Mouse (Mus musculus): ENCODE results near the gene Fancc. TPM values are rescaled to one million over a fixed set of nuclear protein-coding genes. Genes with fewer than 3 reads are reported as not detected.
A peak's percentile ranks its signal among the peaks of the same experiment; 100 is the strongest.
"Not testable (repeated sequence)": the region's sequence is repeated elsewhere in the genome, so short reads cannot be mapped to it uniquely, and the experiment has no call there.

Gene Fancc
- total RNA-seq, 2 experiments from 2014 or later: 5.2 to 7.0 TPM

DNA sequence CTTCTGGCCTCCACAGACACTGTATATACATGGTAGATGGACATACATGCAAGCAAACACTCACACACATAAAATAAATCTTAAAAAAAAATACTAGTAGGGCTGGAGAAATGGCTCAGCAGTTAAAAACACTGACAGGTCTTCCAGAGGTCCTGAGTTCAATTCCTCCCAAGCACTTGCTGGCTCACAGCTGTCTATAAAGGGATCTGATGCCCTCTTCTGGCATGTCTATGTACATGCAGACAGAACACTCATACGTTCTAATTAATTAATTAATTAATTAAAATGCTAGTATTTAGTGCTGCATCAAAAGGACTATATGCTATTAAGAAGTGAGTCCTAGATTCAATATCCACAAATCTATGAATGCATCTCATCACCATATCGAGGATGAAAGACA lies 78.9 kb downstream of the Fancc start:
- no peak for DNase-seq

DNA sequence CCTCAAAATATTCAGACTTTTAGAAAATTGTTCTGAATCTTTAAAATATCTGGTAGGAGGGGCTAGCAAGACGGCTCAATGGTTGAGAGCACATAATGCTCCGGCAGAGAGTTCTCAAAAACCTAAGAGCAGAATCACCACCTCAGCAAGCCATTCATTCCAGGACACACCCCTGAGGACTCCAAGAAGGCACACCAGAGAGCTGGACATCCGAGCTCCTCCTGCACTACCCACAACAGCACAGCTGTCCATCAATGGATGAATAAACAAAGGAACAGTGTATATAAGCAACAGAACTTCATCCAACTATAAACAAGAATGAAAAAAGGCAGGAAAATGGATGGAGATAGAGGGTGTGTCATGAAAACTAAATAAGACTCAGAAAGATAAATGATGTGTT lies 80.3 kb downstream of the Fancc start:
- DNase-seq: no peak

DNA sequence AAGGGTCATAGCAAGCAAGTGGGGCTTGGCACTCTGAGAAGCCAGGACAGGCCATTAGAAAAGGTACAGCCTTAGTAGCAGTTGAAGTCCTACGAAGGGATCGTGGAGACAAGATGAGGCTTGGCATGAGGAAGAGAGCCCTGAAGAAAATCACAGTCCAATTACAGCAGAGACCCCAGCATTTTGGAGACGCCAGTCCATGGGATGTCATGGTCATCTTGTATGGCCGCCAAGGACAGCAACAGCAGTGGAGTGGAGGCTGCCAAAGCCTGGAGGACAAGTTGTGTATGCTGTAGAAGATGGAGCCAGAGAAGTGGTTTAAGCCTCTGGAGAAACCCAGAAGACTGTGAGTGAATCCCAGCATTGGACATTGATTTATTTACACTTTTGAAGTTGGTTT lies 84.4 kb downstream of the Fancc start:
- no peak for DNase-seq

DNA sequence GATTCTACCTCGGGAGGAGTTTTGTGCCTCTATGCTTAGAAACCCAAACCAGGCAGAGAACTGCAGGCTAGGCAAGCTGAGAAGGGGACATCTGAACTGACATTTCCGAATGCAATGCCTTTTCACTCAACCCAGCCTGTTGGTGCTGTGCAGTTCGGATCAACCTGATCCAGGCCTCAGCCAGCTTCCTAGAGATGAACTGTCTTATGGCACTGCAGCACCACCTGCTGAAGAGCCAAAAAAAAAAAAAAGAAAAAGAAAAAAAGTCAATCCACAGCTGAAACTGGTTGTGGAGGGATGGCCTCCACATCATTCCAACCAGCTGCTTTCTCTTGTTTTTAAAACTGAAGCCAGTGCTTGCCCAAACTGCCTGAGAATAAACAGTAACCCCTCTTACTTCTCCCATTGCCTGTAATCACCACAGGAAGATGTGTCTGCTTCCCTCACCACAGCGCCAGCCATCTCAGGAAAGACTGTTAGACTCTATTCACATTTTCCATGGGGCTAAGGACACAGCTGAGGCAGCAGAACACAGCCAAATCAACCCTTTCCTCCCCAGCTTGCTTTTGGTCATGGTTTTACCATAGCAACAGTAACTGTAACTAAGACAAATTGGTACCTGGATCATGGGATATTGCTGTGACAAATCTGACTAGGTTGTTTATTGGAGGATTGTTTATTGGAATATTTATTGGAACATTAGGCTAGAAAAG lies 85.6 kb downstream of the Fancc start:
- DNase-seq: no peak

DNA sequence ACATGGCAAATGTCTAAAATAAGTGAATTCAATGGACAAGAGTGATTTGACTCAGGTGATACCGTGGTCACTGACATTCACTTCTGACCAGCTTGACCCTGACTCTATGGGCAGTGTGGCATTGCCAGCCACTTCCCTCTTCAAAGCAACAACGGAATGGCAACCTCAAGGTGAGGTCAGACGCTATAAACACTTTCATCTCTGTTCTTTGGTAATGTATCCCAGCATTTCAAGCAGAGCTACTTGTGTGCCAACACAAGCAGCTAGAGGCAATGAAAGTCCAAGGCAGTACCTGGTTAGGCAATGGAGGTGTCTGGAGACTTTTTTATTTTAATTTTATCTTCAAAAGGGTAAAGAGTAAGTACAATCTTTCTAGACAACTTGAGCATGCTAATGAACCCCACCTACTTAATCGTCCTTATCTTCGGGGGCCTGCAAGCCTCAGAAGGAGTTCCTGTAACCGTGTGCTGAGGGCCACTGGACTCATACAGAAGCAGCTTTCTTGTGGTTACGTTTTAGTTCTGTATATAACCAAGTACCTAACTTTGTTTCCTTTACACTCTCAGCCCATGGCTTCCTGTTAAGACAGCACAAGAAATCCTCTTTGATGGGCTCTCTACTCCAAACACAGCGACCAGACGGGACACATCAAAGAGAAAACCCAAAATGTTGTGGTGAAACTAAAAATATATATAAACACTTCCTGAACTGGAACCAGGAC lies 86.3 kb downstream of the Fancc start:
- no peak for DNase-seq

DNA sequence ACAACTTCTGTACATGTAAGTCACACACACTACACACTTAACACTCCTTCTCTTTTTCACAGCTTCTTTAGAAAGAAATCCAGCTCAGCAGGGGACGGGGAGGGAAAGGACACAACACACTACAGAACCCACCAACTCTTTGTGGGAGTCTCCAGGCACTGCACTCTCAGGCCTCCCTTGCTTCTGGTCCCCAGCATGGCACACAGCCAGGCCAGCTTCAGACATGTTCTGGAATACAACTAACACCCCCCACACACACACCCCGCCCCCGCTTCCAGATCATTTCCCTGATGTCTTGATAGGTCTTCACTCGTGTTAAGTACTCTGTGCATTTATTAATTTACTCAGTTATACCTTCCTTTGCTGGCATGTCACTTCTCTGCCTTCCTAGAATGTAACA lies 91.9 kb downstream of the Fancc start:
- DNase-seq: peak; percentile 12

DNA sequence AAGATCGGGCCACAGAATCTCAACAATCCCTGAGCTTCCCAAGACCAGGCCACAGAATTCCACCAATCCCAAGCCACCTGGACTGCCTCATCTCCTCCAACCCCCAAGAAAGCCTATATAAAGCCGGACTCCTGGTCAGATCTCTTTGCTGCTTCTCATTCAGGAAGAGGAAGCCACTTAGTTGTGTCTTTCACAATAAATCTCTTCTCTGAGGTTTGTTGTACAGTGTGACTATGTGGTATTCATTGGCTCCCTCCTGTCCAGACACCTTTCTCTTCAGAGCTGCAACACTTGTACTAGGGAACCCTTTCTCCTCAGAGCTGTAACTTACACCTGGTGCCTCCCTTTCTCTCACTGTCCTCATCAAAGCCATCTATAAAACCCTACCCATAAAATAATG lies 92.4 kb downstream of the Fancc start:
- no peak for DNase-seq

DNA sequence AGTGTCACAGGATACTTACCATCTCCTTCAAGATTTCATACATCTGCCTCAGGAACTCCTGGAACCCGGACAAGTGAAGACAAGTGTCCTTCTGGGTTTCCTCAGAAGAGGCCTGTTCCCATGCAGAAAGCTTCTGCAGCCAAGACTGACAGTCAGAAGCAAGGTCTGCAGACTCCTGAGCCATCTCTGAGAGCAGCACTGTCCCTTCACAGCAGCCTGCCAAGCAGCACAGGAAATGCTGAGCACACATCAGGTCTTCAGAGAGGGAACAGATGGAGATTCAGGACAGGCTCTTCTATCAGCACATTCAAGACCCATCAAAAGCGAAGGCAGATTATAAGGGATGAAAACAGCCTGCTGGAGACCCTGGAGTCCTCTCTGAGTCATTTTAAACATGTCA lies 94.3 kb downstream of the Fancc start:
- DNase-seq: no peak

DNA sequence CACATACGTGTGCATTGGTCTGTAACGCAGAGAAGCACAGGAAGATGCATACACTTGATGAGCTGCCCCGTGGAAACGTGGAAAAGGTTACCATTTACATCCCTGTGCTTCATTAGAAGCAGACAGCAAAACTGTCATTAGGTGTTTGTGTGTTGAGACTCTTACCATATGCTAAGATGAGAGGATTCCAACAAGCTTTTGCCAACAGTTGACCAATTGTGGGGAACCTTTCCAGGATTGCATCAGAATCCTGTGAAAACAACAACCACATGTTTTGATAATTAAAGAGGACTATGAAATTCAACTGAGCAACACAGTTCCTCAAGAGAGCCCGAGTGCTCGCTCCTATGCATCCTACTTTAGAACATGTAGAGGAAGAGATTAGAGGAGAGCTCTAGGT lies 97.0 kb downstream of the Fancc start:
- no peak for DNase-seq

DNA sequence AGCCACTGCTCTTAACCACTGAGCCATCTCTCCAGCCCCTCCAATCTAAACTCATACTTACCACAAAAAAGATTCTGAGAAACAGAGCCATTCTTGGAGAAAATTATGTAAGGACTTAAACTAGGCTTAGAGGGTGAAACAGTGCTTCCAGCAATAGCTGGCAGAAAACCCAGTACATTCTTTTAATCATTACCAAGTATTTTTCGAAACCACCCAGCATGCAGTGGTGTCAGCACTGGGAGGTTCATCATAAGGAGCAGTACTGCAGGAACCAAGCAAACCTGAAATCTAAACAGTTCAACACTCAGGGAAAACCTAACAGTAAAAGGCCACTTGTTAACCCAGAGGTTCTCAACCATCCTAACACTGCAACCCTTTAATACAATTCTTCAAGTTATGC lies 99.7 kb downstream of the Fancc start:
- no peak for DNase-seq

DNA sequence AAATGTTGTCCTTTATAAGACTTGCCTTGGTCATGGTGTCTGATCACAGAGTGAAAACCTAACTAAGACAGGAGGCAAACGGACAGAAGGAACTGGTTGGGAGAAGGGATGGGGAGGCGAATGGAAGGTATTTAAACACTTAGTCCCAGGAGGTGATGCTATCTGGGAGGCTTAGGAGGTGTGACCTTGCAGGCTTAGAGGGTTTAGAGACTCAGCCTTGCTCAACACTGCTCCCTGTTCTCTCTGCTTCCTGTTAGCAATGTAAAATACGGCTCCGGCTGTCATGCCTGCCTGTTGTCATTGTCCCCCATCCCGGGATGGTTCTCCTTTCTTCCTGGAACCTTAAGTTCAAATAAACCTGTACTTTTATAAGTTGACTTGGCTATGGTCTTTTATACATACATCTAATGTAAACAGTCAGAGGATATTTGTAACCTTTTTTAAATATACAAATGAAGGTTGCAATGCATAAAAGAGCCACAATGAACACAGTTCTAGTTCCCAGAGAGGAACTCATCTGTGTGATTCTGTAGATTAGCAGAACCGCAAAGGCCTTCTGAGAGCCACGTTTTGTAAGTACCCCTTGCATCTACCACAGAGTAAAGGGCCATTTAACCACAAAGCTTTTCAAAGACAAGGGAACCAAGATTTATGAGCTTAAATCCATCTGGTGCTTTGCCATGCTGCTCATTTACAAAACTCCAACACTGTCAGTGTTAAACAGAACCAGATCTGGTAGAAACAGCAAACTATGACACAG lies 102.6 kb downstream of the Fancc start:
- no peak for DNase-seq

DNA sequence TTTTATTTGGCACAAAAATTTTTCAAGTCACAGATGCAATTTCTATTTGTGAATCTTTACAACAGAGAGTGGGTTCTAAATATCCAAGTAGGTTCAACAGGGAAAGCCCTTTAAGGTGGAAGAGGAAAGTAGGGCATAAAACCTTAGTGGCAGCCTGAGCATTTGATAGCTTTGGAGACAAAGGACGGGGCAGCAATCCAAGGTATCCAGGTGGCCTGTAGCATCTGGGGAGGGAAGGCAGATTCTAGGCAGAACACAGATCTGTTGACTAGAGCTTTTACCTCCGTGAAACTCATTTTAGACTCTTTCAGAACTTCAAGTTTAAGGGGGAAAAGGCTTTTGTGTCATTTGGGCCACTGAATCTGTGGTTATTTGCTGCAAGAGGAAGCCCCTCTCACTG lies 111.8 kb downstream of the Fancc start:
- no peak for DNase-seq

DNA sequence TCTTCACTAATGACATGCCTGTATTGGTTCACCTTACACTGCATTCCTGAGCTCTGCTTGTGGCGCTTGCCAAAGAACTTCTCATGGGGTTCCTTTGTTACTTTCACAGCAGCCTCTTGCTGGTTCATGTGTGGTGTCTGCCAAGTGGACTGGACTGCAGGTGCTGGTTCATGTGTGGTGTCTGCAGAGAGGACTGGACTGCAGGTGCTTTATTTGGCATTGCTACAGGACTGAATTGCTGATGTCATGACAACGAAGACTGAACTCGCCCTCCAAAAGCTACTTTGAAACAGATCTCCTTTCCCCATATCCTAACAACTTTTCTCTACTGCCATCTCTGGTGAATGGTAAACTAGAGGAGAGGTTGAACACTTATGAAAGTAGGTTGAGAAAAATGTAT lies 112.3 kb downstream of the Fancc start:
- DNase-seq: no peak

DNA sequence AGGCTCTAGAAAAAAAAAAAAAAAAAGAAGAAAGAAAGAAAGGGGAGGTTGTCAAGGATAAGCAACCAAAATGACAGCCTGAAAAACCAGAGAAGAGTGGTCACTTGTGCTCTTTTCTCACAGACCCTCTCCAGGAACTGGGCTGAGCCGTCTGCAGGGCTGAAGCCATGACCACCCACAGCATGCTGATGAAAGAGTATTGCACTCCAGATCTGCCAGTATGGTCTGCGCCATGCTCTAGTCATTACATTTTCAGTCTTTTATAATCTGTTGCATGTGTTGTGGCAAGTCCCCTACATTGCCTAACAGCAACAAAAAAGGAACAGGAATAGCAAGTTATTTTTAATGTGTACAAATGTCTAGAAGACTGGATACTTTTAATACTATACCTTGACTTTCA lies 114.9 kb downstream of the Fancc start:
- DNase-seq: no peak

DNA sequence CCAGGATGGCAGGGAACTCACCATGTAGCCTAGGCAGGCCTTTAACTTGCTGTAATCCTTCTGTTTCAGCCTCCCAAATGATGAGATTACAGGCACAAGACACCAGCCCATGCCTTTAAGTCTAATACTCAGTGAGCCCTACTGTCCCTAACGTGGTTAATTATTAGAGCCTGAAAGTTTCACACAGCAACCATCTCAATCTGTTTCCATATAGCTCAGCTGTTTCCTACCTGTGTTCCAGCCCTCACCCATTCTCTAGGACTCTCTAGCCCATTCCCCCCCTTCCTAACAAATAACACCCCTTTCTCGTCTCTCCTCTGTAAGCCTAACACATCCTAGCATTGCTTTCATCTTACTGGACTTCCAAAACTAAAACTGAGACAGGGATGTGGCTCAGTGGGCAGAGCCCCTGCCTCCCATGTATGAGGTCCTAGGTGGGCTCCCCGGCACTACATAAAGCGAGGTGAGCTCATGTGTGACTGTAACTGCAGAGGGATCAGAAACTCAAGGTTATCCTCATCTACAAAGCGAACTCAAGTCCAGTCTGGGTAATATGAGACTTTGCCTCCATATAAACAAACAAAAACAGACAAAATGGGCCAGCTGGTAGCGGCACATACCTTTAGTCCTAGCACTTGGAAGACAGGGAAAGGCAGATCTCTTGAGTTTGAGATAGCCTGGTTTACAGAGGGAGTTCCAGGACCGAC lies 123.5 kb downstream of the Fancc start:
- DNase-seq: no peak

DNA sequence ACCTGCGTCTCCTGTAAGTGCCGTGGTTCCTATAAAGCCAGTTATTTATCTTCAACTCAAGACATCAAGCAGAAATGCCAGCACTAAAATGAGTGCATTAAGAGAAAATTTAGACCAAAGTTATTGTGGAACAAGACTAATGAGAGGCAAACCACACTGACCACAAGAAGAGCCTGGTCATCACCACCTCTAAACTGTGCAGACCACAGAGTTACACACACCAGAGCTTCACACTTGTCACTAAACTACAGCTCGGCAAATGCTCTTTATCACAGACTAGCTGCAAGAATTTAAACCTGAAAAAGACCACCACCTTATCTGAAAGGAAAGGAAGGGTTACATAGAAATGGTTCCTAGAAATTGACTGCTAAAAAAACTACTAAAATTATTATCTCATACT lies 135.3 kb downstream of the Fancc start:
- DNase-seq: no peak

DNA sequence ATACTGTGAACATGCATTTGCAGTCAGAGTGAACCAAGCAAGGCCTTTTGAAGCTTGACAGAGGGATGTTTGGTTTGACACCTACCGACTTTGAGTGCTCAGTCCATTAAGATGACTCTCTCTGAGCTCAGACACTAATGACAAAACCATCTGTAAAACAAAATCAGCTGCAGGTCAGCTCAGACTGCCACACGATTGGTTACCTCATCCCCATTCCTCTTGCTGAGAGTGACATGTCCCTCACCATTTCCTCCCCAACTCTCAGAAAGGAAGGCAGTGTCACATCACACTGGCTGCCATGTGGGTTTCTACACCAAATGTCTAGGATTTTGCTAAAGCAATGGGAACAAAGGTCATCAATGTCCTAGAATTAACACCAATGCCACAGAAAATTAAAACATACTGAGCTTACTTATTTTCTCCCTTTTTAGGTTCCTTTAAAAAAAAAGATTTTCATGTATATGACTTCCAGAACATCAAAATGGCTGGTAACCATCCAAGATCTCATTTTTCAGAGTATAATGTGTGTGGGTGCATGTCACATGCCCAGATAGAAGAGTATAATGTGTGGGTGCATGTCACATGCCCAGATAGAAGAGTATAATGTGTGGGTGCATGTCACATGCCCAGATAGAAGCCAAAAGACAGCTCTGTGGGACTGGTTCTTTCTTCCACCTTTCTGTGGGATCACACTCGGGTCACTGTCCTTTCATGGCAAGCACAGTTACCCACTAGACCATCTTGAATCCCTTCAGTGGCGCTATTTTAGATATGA lies 136.8 kb downstream of the Fancc start:
- no peak for DNase-seq

DNA sequence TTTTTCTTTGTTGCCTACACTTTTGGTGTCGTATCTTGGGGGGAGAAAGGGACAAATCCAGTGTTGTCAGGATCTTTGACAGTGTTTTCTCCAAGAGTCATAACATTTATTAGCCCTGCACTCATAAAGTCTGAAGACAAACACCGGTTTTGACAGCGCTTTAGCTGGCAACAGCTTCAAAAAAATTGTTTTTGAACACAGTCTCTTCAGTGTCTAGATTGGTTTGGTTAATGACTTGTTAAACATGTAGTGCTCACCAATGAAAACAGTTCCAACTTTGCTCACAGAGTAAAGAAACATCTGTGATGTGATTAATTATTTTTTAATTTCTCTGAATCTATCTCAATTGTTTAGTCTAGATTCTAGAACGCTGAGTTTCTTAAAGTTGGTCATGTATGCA lies 137.7 kb downstream of the Fancc start:
- DNase-seq: no peak

DNA sequence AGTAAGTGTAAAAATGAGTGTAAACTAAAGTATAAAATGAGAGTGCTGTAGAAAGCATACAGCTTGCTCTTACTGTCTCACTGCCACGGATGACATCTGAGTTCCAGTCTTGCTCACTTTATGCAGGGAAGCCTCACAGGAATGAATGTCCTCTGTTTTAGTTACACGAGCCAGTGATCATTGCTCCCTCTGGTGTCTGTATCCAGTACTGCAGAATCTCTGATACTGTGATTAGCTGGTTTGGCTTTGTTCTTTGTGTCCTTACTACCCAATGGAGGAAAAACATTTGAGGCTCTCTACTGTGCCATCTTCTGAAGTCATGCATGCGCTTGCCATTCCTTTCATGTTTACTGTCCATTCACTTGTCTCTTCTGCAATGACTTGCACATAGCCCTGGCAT lies 140.5 kb downstream of the Fancc start:
- peak; percentile 54 for DNase-seq

DNA sequence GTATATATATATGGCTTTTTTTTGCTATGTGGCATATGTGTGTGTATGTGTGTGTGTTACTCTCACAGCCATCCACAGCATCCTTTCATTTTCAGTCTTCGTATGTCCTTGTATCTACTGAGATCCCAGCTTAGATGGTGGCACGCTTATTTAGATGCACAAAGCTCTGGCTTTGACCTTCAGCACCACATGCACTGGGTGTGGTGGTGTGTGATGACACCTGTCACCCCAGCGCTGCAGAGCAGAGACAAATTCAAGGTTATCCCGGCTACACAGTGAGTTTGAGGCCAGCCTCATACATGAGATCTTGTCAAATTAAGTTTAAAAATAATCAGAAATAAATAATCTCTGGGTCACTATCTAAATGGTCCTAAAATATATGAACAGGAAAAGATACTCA lies 141.0 kb downstream of the Fancc start:
- DNase-seq: no peak

DNA sequence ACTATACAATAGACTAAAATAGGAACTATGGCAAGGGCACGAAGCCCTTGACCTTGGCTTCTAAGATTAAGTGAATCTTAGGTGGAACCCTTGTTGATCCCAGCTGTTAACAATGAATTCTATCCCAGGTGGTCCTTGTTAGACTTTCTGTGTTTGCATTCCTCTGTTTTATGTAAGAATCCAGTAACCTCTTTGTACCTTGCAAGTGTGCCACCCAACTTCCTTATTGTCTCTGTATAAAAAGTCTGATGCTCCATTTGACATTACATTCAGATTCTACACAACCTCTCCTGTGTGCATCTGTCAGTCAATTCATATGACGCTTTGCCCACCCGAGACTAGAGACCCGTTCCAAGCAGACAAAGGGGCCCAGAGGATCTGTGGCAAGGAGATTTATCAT lies 143.8 kb downstream of the Fancc start:
- DNase-seq: not testable (repeated sequence)

DNA sequence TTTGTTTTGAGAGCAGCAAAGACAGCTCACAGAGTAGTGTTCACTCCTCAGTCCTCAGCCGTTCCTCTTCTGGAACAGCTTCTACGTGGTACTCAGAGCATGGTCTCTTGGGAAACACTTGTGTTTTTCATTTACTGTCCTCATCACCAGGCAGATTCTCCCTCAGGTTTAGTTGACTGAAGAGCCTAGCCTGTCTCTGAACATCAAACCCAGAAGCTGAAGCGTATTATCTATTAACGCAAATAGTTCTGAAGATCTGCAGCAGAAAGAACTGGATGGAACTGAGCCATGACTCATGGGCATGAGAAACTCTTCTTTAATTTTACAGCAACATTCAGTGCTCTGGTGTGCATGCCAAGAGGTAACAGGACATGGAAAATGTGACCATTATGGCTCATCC lies 147.0 kb downstream of the Fancc start:
- DNase-seq: no peak
